Mouse (Mus musculus): ENCODE measurements around the gene Vps37b. TPM values are rescaled to one million over a fixed set of nuclear protein-coding genes. Genes with fewer than 3 reads are reported as not detected.

Gene Vps37b
- polyA plus RNA-seq, 1 experiment from 2014 or later, result 70.9 TPM

DNA sequence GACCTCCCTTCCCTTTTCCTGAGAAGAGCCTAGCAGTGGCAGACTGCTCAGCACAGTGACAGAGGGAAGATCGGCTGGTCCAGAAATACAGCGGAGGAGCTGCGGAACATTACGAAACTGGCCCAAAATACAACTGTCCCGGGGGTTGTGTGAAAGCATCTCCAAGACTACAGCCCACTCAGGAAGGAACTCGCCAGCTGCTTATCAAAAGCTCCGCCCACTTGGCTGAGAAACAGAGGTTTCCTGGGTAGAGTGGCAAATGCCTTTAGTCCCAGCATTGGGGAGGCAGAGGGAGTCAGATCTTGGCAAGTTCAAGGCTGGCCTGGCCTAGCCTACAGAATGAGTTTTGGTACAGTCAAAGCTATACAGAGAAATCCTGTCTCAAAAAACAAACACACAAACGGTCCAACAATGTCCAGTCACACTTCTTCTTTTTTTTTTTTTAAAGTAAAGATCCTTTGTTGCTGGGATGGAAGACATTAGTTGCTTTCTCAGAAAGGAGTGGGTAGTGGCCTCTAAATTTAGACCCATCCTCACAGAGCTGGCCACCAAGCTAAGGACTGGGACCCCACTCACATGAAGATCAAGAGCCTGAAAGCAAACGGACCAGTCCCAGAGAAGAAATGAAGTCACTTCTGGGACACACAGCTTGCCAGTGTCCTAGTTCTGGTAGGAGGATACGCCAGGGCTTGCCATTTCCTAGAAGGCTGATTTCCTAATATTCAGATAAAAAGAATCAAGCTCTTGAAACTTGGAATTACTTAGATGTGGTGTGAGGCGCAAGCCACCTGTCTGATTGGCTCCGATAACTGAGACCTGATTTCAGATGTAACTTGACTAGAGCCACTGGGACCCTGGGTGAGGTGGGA lies 12.5 kb downstream of the Vps37b start:
- H3K27ac ChIP-seq (ENCODE audit: low read depth, low read length), result peak overlapping the region; percentile 63
- peaks cover 47% of the 10 kb centered on the region for H3K4me1 ChIP-seq (ENCODE audit: control insufficient read depth, insufficient read depth, low read depth, low read length)
- ATAC-seq, result peak; percentile 71

DNA sequence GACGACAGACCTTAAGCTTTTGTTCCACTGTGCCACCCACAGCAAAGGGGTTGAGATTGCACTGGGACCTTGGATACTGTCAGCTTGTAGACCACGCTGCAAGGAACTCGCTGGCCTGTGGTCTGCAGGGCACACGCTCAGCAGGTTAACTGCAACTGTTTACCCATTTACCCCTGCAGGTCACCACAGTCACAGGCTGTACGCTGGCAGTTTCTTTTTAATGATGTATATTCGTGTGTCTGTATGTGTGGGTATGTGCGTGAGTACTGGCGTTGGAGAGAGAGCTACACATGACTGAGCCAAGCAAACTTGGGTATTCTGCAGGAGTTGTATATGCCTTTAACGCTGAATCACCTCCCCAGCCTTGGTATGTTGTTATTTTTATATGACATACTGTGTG lies 13.4 kb downstream of the Vps37b start:
- Histone ChIP-seq H3K27me3 (replicated peaks; ENCODE audit: control insufficient read depth, insufficient read depth, low read length) (no peaks in the 10 kb centered on the region), H3K4me2 (ENCODE audit: low read length) (no peak overlapping the region), H3K9ac (ENCODE audit: low read depth, low read length) (no peak overlapping the region), H3K36me3 (ENCODE audit: control insufficient read depth, insufficient read depth, low read length) (no peaks in the 10 kb centered on the region), H3K4me1 (ENCODE audit: control insufficient read depth, insufficient read depth, low read depth, low read length) (peaks cover 47% of the 10 kb centered on the region), H3K27ac (ENCODE audit: low read depth, low read length) (no peak overlapping the region), H3K9me3 (ENCODE audit: control insufficient read depth, low read length) (no peaks in the 10 kb centered on the region), H3K4me3 (ENCODE audit: low read length) (no peak overlapping the region)
- no peak for ATAC-seq
- 71% methylated on average over 9 of the region's 9 CpGs for WGBS

More for the DNA sequence above, 12.5 kb downstream of the Vps37b start:
- no peak overlapping the region for H3K4me3 ChIP-seq (ENCODE audit: low read length)
- H3K27me3 ChIP-seq (replicated peaks; ENCODE audit: control insufficient read depth, insufficient read depth, low read length), result no peaks in the 10 kb centered on the region
- H3K9ac ChIP-seq (ENCODE audit: low read depth, low read length), result no peak overlapping the region
- 45% methylated on average over 12 of the region's 12 CpGs for WGBS
- no peaks in the 10 kb centered on the region for H3K9me3 ChIP-seq (ENCODE audit: control insufficient read depth, low read length)
- H3K36me3 ChIP-seq (ENCODE audit: control insufficient read depth, insufficient read depth, low read length), result no peaks in the 10 kb centered on the region
- H3K4me2 ChIP-seq (ENCODE audit: low read length), result no peak overlapping the region; the same call in 1 of the 2 replicates

GRCm38 (mm10) chr5:124017941-124018340 lies 14.1 kb downstream of the Vps37b start:
- 74% methylated on average over 9 of the region's 9 CpGs for WGBS
- Histone ChIP-seq H3K36me3 (ENCODE audit: control insufficient read depth, insufficient read depth, low read length) (no peaks in the 10 kb centered on the region), H3K27me3 (replicated peaks; ENCODE audit: control insufficient read depth, insufficient read depth, low read length) (no peaks in the 10 kb centered on the region), H3K4me3 (ENCODE audit: low read length) (no peak overlapping the region), H3K9me3 (ENCODE audit: control insufficient read depth, low read length) (no peaks in the 10 kb centered on the region), H3K4me2 (ENCODE audit: low read length) (peak overlapping the region; percentile 9; the same call in 1 of the 2 replicates), H3K4me1 (ENCODE audit: control insufficient read depth, insufficient read depth, low read depth, low read length) (peaks cover 52% of the 10 kb centered on the region), H3K27ac (ENCODE audit: low read depth, low read length) (no peak overlapping the region), H3K9ac (ENCODE audit: low read depth, low read length) (no peak overlapping the region)
- no peak for ATAC-seq

DNA sequence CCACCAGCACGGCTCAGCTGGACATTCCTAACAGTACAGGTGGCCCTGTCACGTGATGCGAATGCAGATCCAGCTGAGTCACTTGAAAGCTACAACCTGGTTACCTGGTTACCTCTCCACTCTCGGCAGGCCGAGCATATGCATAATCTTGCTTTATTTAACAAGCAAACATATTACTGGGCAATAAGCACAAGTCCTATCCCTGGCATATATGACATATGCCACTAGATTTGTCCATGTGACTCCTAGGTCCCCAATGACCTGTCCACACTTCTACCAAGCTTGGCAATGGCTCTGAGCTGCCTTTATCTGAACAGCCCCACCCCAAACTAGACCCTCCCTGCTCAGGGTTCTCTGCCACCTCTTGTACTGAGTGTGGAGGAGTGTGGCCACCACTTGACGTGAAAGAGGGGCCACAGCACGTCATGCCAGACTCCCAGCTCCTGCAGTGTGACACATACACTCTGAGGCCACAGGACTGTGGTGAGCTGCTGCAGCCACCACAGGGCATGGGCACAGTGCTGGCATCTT lies 15.7 kb downstream of the Vps37b start:
- H3K36me3 ChIP-seq (ENCODE audit: control insufficient read depth, insufficient read depth, low read length), result no peaks in the 10 kb centered on the region
- no peak overlapping the region for H3K4me3 ChIP-seq (ENCODE audit: low read length)
- H3K4me2 ChIP-seq (ENCODE audit: low read length), result no peak overlapping the region
- H3K4me1 ChIP-seq (ENCODE audit: control insufficient read depth, insufficient read depth, low read depth, low read length), result peaks cover 68% of the 10 kb centered on the region
- no peaks in the 10 kb centered on the region for H3K9me3 ChIP-seq (ENCODE audit: control insufficient read depth, low read length)
- ATAC-seq, result no peak
- H3K27me3 ChIP-seq (replicated peaks; ENCODE audit: control insufficient read depth, insufficient read depth, low read length), result no peaks in the 10 kb centered on the region
- no peak overlapping the region for H3K9ac ChIP-seq (ENCODE audit: low read depth, low read length)
- WGBS, result 80% methylated on average over 7 of the region's 7 CpGs
- no peak overlapping the region for H3K27ac ChIP-seq (ENCODE audit: low read depth, low read length)

DNA sequence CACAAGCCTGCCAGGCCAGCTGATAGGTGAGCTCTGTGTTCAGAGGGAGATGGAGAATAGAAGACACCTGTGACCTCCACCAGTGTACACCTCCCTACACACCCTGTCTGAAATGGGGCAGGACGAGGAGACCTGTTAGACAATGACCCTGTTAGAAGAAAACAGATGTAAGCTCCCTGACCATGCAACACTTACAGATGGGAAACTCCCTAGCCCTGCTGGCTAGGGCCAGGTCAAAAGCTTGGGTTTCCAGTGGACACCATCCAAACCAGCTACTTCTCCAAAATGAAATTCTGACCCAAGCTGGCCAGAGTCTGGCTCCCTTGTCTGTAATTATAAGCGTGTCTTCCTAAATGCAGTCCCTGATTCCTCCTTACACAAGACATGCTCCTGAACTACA lies 16.3 kb downstream of the Vps37b start:
- Histone ChIP-seq H3K9ac (ENCODE audit: low read depth, low read length) (no peak overlapping the region), H3K4me3 (ENCODE audit: low read length) (no peak overlapping the region), H3K36me3 (ENCODE audit: control insufficient read depth, insufficient read depth, low read length) (no peaks in the 10 kb centered on the region), H3K4me1 (ENCODE audit: control insufficient read depth, insufficient read depth, low read depth, low read length) (peaks cover 74% of the 10 kb centered on the region), H3K9me3 (ENCODE audit: control insufficient read depth, low read length) (no peaks in the 10 kb centered on the region), H3K27me3 (replicated peaks; ENCODE audit: control insufficient read depth, insufficient read depth, low read length) (no peaks in the 10 kb centered on the region), H3K27ac (ENCODE audit: low read depth, low read length) (no peak overlapping the region; the same call in 1 of the 2 replicates), H3K4me2 (ENCODE audit: low read length) (no peak overlapping the region)
- 76% methylated on average over 2 of the region's 2 CpGs for WGBS
- ATAC-seq, result no peak

DNA sequence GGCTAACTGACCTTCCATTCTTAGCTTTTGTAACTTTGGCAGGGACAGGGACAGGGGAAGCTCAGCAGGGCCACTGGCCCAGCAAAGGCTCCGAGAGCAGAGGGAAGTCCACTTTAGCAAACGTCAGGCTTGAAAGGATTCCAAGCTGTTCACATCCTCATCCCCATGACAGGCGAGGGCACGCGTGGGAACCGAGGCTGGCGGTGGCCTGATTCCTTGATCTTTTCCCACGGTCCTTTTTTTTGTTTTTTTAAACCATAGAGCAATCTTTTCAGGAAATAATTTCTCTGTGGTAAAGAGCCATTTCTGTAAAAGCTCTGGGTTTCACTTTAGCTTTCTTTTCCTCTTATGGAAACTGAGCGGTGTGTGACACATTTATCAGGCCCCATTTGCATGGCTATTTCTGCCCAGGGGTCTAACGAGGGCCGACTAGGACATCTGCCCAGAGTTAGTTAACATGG lies 17.2 kb downstream of the Vps37b start:
- Histone ChIP-seq H3K4me1 (ENCODE audit: control insufficient read depth, insufficient read depth, low read depth, low read length) (peaks cover 75% of the 10 kb centered on the region), H3K27ac (ENCODE audit: low read depth, low read length) (peak overlapping the region; percentile 66), H3K27me3 (replicated peaks; ENCODE audit: control insufficient read depth, insufficient read depth, low read length) (no peaks in the 10 kb centered on the region), H3K36me3 (ENCODE audit: control insufficient read depth, insufficient read depth, low read length) (no peaks in the 10 kb centered on the region; the same call in 1 of the 2 replicates), H3K4me3 (ENCODE audit: low read length) (no peak overlapping the region), H3K9ac (ENCODE audit: low read depth, low read length) (peak overlapping the region; percentile 27; the same call in 1 of the 2 replicates), H3K9me3 (ENCODE audit: control insufficient read depth, low read length) (no peaks in the 10 kb centered on the region), H3K4me2 (ENCODE audit: low read length) (peak overlapping the region; percentile 29)
- 6% methylated on average over 11 of the region's 11 CpGs for WGBS
- ATAC-seq, result no peak

DNA sequence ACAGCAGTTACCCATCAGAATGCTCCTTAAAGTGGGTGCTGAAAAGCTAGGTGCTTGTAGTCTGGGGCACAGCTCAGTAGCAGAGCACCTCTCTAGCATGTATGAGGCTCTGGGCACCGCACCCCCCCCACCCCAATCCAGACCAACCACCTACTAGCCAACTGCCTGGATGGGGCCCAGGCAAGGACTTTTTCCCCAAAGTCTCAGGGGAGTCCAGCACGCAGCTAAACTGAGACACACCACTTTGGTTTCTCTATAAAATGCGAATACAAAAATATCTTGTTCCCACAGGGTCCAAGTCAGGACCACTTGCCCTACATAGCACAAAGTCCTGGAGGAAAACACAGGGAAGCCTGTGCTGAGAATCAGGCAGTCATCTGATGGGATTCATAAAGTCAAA lies 17.9 kb downstream of the Vps37b start:
- Histone ChIP-seq H3K9ac (ENCODE audit: low read depth, low read length) (peak overlapping the region; percentile 27; the same call in 1 of the 2 replicates), H3K27ac (ENCODE audit: low read depth, low read length) (peak overlapping the region; percentile 66), H3K9me3 (ENCODE audit: control insufficient read depth, low read length) (no peaks in the 10 kb centered on the region), H3K27me3 (replicated peaks; ENCODE audit: control insufficient read depth, insufficient read depth, low read length) (no peaks in the 10 kb centered on the region), H3K36me3 (ENCODE audit: control insufficient read depth, insufficient read depth, low read length) (peaks cover 3% of the 10 kb centered on the region; the same call in 1 of the 2 replicates), H3K4me3 (ENCODE audit: low read length) (no peak overlapping the region), H3K4me2 (ENCODE audit: low read length) (peak overlapping the region; percentile 29), H3K4me1 (ENCODE audit: control insufficient read depth, insufficient read depth, low read depth, low read length) (peaks cover 69% of the 10 kb centered on the region)
- 47% methylated on average over 3 of the region's 3 CpGs for WGBS
- no peak for ATAC-seq

DNA sequence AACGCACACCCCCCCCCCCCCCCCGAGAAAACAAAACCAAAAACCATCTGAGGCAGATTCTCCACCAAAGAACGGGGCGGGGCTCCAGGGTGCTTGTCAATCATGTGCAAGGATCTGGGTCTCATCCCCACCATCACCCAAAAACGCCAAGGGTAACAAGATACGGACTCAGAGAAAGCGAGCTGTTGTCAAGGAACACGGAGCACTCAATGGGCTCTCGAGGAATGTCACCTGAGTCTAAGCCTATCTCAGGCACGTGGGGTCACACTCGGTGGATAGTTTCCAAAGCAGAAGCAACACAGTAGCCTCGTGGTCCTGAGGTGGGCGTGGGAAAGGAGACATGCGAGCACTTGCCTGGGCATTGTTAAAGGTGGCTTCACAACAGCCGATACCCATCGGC lies 18.3 kb downstream of the Vps37b start:
- Histone ChIP-seq H3K27me3 (replicated peaks; ENCODE audit: control insufficient read depth, insufficient read depth, low read length) (no peaks in the 10 kb centered on the region), H3K27ac (ENCODE audit: low read depth, low read length) (peak overlapping the region; percentile 66), H3K4me2 (ENCODE audit: low read length) (peak overlapping the region; percentile 7; the same call in 1 of the 2 replicates), H3K4me1 (ENCODE audit: control insufficient read depth, insufficient read depth, low read depth, low read length) (peaks cover 68% of the 10 kb centered on the region), H3K36me3 (ENCODE audit: control insufficient read depth, insufficient read depth, low read length) (peaks cover 3% of the 10 kb centered on the region; the same call in 1 of the 2 replicates), H3K9ac (ENCODE audit: low read depth, low read length) (no peak overlapping the region), H3K4me3 (ENCODE audit: low read length) (no peak overlapping the region), H3K9me3 (ENCODE audit: control insufficient read depth, low read length) (no peaks in the 10 kb centered on the region)
- ATAC-seq, result no peak
- 73% methylated on average over 16 of the region's 16 CpGs for WGBS

DNA sequence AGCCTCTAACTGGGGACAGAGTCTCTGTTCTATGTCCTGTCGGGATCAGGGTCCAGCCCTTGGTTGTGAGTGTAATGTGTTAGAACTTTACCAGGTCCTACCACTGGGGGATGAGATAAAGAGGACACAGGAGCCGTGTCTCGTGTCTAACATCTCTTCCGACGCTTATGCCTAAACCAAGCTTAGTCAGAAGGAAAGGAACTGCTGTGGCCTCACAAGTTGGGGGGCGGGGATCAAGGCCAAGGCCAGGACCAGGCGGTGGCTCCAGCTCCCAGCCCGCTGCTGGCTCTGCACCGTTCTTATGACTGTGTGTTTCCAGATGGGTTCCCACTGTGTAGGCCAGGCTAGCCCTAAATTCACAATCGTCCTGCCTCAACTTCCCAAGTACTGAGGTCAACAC lies 19.2 kb downstream of the Vps37b start:
- H3K9ac ChIP-seq (ENCODE audit: low read depth, low read length), result no peak overlapping the region
- WGBS, result 83% methylated on average over 10 of the region's 10 CpGs
- no peaks in the 10 kb centered on the region for H3K27me3 ChIP-seq (replicated peaks; ENCODE audit: control insufficient read depth, insufficient read depth, low read length)
- H3K27ac ChIP-seq (ENCODE audit: low read depth, low read length), result peak overlapping the region; percentile 44; the same call in 1 of the 2 replicates
- ATAC-seq, result no peak
- H3K4me2 ChIP-seq (ENCODE audit: low read length), result no peak overlapping the region
- H3K36me3 ChIP-seq (ENCODE audit: control insufficient read depth, insufficient read depth, low read length), result peaks cover 10% of the 10 kb centered on the region
- no peaks in the 10 kb centered on the region for H3K9me3 ChIP-seq (ENCODE audit: control insufficient read depth, low read length)
- peaks cover 63% of the 10 kb centered on the region for H3K4me1 ChIP-seq (ENCODE audit: control insufficient read depth, insufficient read depth, low read depth, low read length)
- no peak overlapping the region for H3K4me3 ChIP-seq (ENCODE audit: low read length)
